Mouse (Mus musculus) embryo, embryonic 10.5 days (tissue): ENCODE measurements around the gene Cnot9.
"Not testable (repeated sequence)": the region's sequence is repeated elsewhere in the genome, so short reads cannot be mapped to it uniquely, and the experiment has no call there.

Source experiments
- DNase-seq: peaks from one replicate; pipeline ENCODE4 v3.0.0-alpha.2; 2015; ENCODE audit warnings: low spot score

The Cnot9 gene

GRCm38 (mm10) chr1:74505721-74506464, at the start of gene Cnot9:
Gene Cnot9 (plus strand): TSS chr1:74506058.
- DNase-seq: peak; percentile 100

GRCm38 (mm10) chr1:74460273-74460672, 45.6 kb upstream of the Cnot9 start:
- peak; percentile 59 for DNase-seq

DNA sequence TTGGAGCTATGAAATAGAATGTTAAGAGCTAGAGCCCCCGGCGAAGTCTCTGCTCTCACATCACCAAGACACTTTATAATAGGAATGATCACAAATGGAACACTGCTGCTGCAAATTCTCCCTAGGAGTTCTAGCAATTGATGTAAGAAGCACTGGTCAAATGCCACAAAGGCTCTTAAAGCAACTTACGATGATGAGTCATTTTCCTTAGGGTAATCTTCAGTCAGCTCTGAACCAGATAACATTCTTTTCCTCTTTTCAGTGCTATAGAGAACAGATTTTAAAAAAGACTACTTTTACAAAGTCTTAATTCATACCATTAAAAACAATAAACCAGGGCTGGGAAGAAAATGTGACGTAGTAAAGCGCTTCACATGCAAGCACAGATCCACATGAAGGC, 20.1 kb upstream of the Cnot9 start:
- no peak for DNase-seq

- DNase-seq: no peak
Observed at GRCm38 (mm10) chr1:74501106-74501505, 4.8 kb upstream of the Cnot9 start.

DNA sequence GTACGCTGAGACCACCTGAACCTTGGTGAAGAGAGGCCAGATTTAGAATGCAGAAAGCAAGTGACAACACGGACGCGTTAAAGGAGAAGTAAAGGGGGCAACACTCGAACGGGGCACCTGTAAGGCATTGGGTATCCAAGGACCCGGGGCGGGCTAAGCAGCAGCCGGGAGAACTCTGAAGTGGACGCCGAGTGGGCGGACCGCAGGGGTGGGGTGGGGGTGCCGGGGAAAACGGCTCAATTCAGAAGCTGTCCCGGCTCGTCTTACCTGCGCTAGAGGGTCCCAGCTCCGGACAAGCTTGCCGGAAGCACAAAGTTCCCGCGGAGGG, 501 bp upstream of the Cnot9 start:
- no peak for DNase-seq

DNA sequence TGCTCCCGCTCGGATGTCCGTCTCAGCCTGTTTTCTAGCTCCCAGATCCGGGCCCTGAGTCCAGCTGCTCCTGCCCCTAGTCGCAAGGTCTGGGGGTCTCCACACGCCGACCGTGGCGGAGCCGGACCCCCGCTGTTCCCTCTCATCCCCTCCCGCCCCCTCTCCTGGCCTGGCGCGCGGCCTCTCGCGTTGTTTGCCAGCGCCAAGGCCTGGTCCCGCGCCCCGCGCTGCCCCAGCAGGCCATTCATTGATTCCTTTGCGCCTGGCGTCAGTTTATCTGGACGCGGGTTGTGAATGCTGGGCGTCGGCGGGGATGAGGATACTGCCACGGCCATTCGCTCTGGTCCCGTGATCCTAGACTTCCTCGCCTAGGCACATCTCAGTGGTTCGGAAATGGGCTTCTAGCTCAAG, 618 bp downstream of the Cnot9 start:
- peak; percentile 89 for DNase-seq

DNA sequence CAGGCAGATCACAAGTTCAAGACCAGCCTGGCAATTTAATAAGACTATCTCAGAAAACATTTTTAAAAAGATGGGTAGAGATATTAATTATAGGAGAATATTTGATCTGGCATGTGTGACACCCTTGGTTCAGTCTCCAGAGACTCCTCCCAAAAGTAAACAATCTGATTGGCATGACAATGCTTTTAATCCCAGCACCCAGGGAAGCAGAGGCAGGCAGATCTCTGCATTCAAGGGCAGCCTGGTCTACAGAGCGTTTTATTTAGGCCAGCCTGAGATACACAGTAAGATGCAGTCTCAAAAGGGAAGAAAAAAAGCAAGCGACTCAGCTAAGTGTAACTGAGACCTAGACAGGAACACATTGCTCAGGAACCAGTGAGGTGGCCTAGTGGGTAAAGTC, 1.9 kb downstream of the Cnot9 start:
- no peak for DNase-seq

- DNase-seq: no peak
Observed at GRCm38 (mm10) chr1:74511306-74511705, 5.4 kb downstream of the Cnot9 start.

GRCm38 (mm10) chr1:74512999-74513398, 7.1 kb downstream of the Cnot9 start:
- DNase-seq: not testable (repeated sequence)

DNA sequence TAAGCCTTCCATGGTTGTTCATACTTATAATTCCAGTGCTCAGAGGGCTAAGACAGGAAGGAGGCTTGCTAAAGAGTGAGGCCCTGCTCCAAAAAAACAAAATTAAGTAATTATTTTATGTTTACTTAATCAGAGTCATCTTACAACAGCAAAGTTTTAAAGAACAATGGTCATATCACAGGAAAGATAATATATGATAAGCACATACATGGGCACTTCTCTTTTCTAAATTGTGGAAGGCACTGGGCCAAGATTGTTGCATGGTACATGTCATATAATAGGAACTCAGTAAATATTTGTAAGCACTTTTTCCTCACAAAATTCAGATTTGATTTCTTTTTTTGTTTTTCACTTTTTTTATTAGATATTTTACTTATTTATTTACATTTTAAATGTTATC, 14.0 kb downstream of the Cnot9 start:
- no peak for DNase-seq

- DNase-seq: no peak
Observed at GRCm38 (mm10) chr1:74524746-74525145, 18.9 kb downstream of the Cnot9 start.

GRCm38 (mm10) chr1:74528589-74528988, 22.7 kb downstream of the Cnot9 start:
- no peak for DNase-seq

DNA sequence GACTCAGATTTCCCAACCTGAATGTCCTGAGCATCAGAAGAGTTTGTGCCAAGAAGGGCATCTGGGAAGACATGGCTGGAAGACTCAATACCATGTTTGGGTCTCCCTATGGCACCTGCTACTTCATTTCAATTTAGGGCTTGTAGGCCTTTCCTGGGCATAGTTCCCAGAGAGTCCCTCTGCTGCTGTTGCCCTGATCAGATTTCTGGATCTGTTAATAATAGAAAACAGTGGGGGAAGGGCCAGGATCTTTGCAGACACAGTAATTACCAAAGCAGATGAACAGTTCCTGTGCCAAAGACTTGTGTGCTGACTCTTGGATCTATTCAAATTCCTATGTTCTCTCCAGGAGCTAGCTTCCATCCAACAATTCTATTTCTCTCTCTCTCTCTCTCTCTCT, 32.8 kb downstream of the Cnot9 start:
- DNase-seq: no peak

DNA sequence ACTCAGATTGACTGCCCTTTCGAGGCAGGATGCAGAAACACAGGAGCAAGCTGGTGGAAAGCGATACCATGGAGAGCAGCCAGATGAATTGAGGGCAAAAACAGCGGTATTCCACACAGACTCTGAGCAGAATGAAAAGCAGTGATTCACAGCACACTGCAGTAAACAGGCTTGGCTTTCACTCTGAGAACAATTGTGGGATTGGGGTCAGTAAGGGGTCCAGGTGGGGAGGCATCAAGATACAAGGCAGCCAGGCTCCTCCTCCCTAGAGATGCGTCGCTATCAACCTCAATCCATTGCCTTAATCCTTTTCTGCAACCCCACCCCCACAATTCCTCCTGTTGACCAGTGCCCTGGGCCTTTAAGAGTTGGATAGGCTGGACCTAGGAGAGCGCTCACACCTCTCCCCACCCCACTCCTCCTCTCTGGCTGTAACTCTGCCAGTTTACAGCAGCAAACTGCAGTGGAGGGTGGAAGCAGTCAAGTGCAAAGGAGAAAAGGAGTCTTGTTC, 36.6 kb downstream of the Cnot9 start, which contains the start of gene Plcd4:
Plcd4 (plus strand) TSS at position 438 of the 511 bp plus-strand sequence.
- DNase-seq: peak; percentile 40

DNA sequence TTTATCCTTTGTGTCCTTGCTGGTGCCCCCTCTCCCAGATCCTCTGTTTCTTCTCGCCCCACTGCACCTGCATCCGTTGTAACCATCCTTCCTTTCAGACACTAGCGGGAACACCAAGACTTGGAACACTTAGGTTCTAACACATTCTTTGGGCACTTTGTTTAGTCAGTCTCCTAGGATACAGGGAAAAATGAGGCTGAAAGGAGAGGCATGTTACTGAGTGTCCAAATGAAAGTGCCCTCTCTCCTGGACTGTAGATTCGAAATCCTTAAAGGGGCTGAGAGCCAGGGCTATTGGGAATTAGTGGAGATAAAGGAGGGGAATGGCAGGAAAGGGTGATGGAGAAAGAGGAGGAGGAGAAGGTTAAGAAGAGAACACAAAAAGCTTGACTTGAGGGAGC, 38.3 kb downstream of the Cnot9 start, which contains the start of gene Usp37:
Usp37 (minus strand) TSS at position 101 of the 400 bp plus-strand sequence.
- DNase-seq: no peak

DNA sequence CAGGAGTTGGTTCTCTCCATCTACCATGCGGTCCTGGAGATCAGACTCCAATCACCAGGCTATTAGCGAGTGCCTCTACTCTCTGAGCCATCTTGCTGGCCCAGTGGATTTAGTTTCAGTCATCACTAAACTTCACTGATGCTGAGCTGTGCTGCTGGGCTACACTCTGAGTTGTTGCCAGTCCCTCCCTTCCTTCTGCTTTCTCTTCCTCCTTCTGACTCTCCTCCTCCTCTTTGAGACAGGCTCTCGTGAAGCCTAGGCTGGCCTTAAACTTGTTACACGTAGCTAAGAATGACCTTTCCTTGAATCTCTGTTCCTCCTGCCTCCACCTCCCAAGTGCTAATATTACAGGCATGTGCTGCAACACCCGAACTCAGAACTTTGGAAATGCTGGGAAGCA, 53.2 kb downstream of the Cnot9 start:
- no peak for DNase-seq

- no peak for DNase-seq
Observed at GRCm38 (mm10) chr1:74565834-74566233, 60.0 kb downstream of the Cnot9 start.

- no peak for DNase-seq
Observed at GRCm38 (mm10) chr1:74569739-74570719, 64.2 kb downstream of the Cnot9 start.
